Mouse (Mus musculus): ENCODE data around the gene Map3k7. TPM values are rescaled to one million over a fixed set of nuclear protein-coding genes. Genes with fewer than 3 reads are reported as not detected.
A peak's percentile ranks its signal among the peaks of the same experiment; 100 is the strongest.

Map3k7 gene
- polyA plus RNA-seq, 1 experiment from 2014 or later, result 23.5 TPM

GRCm38 (mm10) chr4:32027094-32027493, 63.2 kb downstream of the Map3k7 start:
- Histone ChIP-seq H3K4me3 (no peak overlapping the region), H3K36me3 (peaks cover 6% of the 10 kb centered on the region), H3K9ac (no peak overlapping the region), H3K4me1 (replicated peaks) (peaks cover 3% of the 10 kb centered on the region; the same call in 1 of the 2 replicates), H3K9me3 (replicated peaks) (no peaks in the 10 kb centered on the region), H3K27me3 (no peaks in the 10 kb centered on the region), H3K27ac (no peak overlapping the region), H3K4me2 (no peak overlapping the region)
- ATAC-seq (replicated peaks; ENCODE audit: insufficient number of reproducible peaks, insufficient read depth, low FRiP score, low read depth), result no peak
- 87% methylated on average over 9 of the region's 9 CpGs for WGBS

GRCm38 (mm10) chr4:32037267-32037666, 73.4 kb downstream of the Map3k7 start:
- H3K36me3 ChIP-seq, result no peaks in the 10 kb centered on the region
- H3K4me1 ChIP-seq (replicated peaks), result peaks cover 4% of the 10 kb centered on the region; the same call in 1 of the 2 replicates
- H3K27ac ChIP-seq, result no peak overlapping the region
- 47% methylated on average over 7 of the region's 7 CpGs for WGBS
- H3K9ac ChIP-seq, result no peak overlapping the region
- no peak overlapping the region for H3K4me3 ChIP-seq
- no peak for ATAC-seq (replicated peaks; ENCODE audit: insufficient number of reproducible peaks, insufficient read depth, low FRiP score, low read depth)
- no peak overlapping the region for H3K4me2 ChIP-seq
- no peaks in the 10 kb centered on the region for H3K9me3 ChIP-seq (replicated peaks)
- no peaks in the 10 kb centered on the region for H3K27me3 ChIP-seq

GRCm38 (mm10) chr4:32041741-32042452, 78.0 kb downstream of the Map3k7 start:
- H3K4me3 ChIP-seq, result no peak overlapping the region
- no peaks in the 10 kb centered on the region for H3K27me3 ChIP-seq
- no peaks in the 10 kb centered on the region for H3K36me3 ChIP-seq
- H3K27ac ChIP-seq, result no peak overlapping the region
- ATAC-seq (replicated peaks; ENCODE audit: insufficient number of reproducible peaks, insufficient read depth, low FRiP score, low read depth), result no peak
- no peak overlapping the region for H3K9ac ChIP-seq
- peaks cover 3% of the 10 kb centered on the region; the same call in 1 of the 2 replicates for H3K4me1 ChIP-seq (replicated peaks)
- WGBS, result 68% methylated on average over 15 of the region's 15 CpGs
- no peak overlapping the region for H3K4me2 ChIP-seq
- no peaks in the 10 kb centered on the region for H3K9me3 ChIP-seq (replicated peaks)

GRCm38 (mm10) chr4:32045234-32045633, 81.3 kb downstream of the Map3k7 start:
- H3K4me2 ChIP-seq, result no peak overlapping the region
- WGBS, result 39% methylated on average over 5 of the region's 5 CpGs
- no peak overlapping the region for H3K9ac ChIP-seq
- no peak overlapping the region for H3K27ac ChIP-seq
- H3K27me3 ChIP-seq, result no peaks in the 10 kb centered on the region
- no peaks in the 10 kb centered on the region for H3K9me3 ChIP-seq (replicated peaks)
- ATAC-seq (replicated peaks; ENCODE audit: insufficient number of reproducible peaks, insufficient read depth, low FRiP score, low read depth), result no peak
- H3K4me3 ChIP-seq, result no peak overlapping the region
- no peaks in the 10 kb centered on the region for H3K36me3 ChIP-seq
- H3K4me1 ChIP-seq (replicated peaks), result no peaks in the 10 kb centered on the region

GRCm38 (mm10) chr4:32049824-32050223, 85.9 kb downstream of the Map3k7 start:
- Histone ChIP-seq H3K9me3 (replicated peaks) (no peaks in the 10 kb centered on the region), H3K36me3 (no peaks in the 10 kb centered on the region), H3K4me1 (replicated peaks) (no peaks in the 10 kb centered on the region), H3K27ac (no peak overlapping the region), H3K27me3 (0 out of 2 replicates have a peak, but pooled peaks cover 2% of the 10 kb centered on the region), H3K4me2 (no peak overlapping the region), H3K4me3 (no peak overlapping the region), H3K9ac (no peak overlapping the region)
- ATAC-seq (replicated peaks; ENCODE audit: insufficient number of reproducible peaks, insufficient read depth, low FRiP score, low read depth), result no peak
- 64% methylated on average over 4 of the region's 4 CpGs for WGBS

- no peak overlapping the region for H3K4me3 ChIP-seq
- ATAC-seq (replicated peaks; ENCODE audit: insufficient number of reproducible peaks, insufficient read depth, low FRiP score, low read depth), result no peak
- no peaks in the 10 kb centered on the region for H3K9me3 ChIP-seq (replicated peaks)
- no peaks in the 10 kb centered on the region for H3K36me3 ChIP-seq
- H3K4me1 ChIP-seq (replicated peaks), result 0 out of 2 replicates have a peak, but pooled peaks cover 4% of the 10 kb centered on the region
- H3K9ac ChIP-seq, result no peak overlapping the region
- no peak overlapping the region for H3K27ac ChIP-seq
- 87% methylated on average over 14 of the region's 14 CpGs for WGBS
- H3K4me2 ChIP-seq, result no peak overlapping the region
- 0 out of 2 replicates have a peak, but pooled peaks cover 2% of the 10 kb centered on the region for H3K27me3 ChIP-seq
Measured at GRCm38 (mm10) chr4:32053171-32053570, 89.3 kb downstream of the Map3k7 start.

- H3K27me3 ChIP-seq, result 0 out of 2 replicates have a peak, but pooled peaks cover 2% of the 10 kb centered on the region
- peak overlapping the region; percentile 69 for H3K4me2 ChIP-seq
- ATAC-seq (replicated peaks; ENCODE audit: insufficient number of reproducible peaks, insufficient read depth, low FRiP score, low read depth), result no peak
- no peaks in the 10 kb centered on the region for H3K36me3 ChIP-seq
- H3K4me1 ChIP-seq (replicated peaks), result 0 out of 2 replicates have a peak, but pooled peaks cover 4% of the 10 kb centered on the region
- WGBS, result 16% methylated on average over 21 of the region's 21 CpGs
- H3K27ac ChIP-seq, result peak overlapping the region; percentile 11; the same call in 1 of the 2 replicates
- no peaks in the 10 kb centered on the region for H3K9me3 ChIP-seq (replicated peaks)
- H3K4me3 ChIP-seq, result peak overlapping the region; percentile 54
- H3K9ac ChIP-seq, result peak overlapping the region; percentile 50
Measured at GRCm38 (mm10) chr4:32055151-32056052, 91.5 kb downstream of the Map3k7 start.

- Histone ChIP-seq H3K4me3 (no peak overlapping the region), H3K4me1 (replicated peaks) (0 out of 2 replicates have a peak, but pooled peaks cover 4% of the 10 kb centered on the region), H3K27ac (no peak overlapping the region), H3K4me2 (no peak overlapping the region), H3K36me3 (no peaks in the 10 kb centered on the region), H3K9me3 (replicated peaks) (no peaks in the 10 kb centered on the region), H3K27me3 (0 out of 2 replicates have a peak, but pooled peaks cover 2% of the 10 kb centered on the region), H3K9ac (no peak overlapping the region)
- 68% methylated on average over 7 of the region's 7 CpGs for WGBS
- ATAC-seq (replicated peaks; ENCODE audit: insufficient number of reproducible peaks, insufficient read depth, low FRiP score, low read depth), result no peak
Measured at GRCm38 (mm10) chr4:32056441-32056840, 92.5 kb downstream of the Map3k7 start.

GRCm38 (mm10) chr4:32057102-32057501, 93.2 kb downstream of the Map3k7 start:
- 0 out of 2 replicates have a peak, but pooled peaks cover 4% of the 10 kb centered on the region for H3K4me1 ChIP-seq (replicated peaks)
- no peaks in the 10 kb centered on the region for H3K9me3 ChIP-seq (replicated peaks)
- no peak overlapping the region for H3K4me2 ChIP-seq
- H3K27me3 ChIP-seq, result 0 out of 2 replicates have a peak, but pooled peaks cover 2% of the 10 kb centered on the region
- no peaks in the 10 kb centered on the region for H3K36me3 ChIP-seq
- 51% methylated on average over 5 of the region's 5 CpGs for WGBS
- no peak overlapping the region for H3K4me3 ChIP-seq
- no peak overlapping the region for H3K27ac ChIP-seq
- no peak overlapping the region for H3K9ac ChIP-seq
- ATAC-seq (replicated peaks; ENCODE audit: insufficient number of reproducible peaks, insufficient read depth, low FRiP score, low read depth), result no peak

GRCm38 (mm10) chr4:32060686-32061085, 96.8 kb downstream of the Map3k7 start:
- Histone ChIP-seq H3K27me3 (no peaks in the 10 kb centered on the region), H3K4me3 (no peak overlapping the region), H3K9me3 (replicated peaks) (no peaks in the 10 kb centered on the region), H3K9ac (no peak overlapping the region), H3K27ac (no peak overlapping the region), H3K36me3 (no peaks in the 10 kb centered on the region), H3K4me2 (no peak overlapping the region), H3K4me1 (replicated peaks) (0 out of 2 replicates have a peak, but pooled peaks cover under 1% of the 10 kb centered on the region)
- no peak for ATAC-seq (replicated peaks; ENCODE audit: insufficient number of reproducible peaks, insufficient read depth, low FRiP score, low read depth)
- WGBS, result 91% methylated on average over 4 of the region's 4 CpGs

GRCm38 (mm10) chr4:32062381-32063059, 98.6 kb downstream of the Map3k7 start:
- Histone ChIP-seq H3K27ac (no peak overlapping the region), H3K4me2 (no peak overlapping the region), H3K9me3 (replicated peaks) (no peaks in the 10 kb centered on the region), H3K4me1 (replicated peaks) (no peaks in the 10 kb centered on the region), H3K4me3 (no peak overlapping the region), H3K9ac (no peak overlapping the region), H3K27me3 (no peaks in the 10 kb centered on the region), H3K36me3 (no peaks in the 10 kb centered on the region)
- ATAC-seq (replicated peaks; ENCODE audit: insufficient number of reproducible peaks, insufficient read depth, low FRiP score, low read depth), result no peak
- 75% methylated on average over 4 of the region's 4 CpGs for WGBS

Measured in heart, embryonic 15.5 days (tissue).